Mouse (Mus musculus) thymus, postnatal 0 days (tissue): Measurements from ENCODE around the gene Gale. TPM values are rescaled to one million over a fixed set of nuclear protein-coding genes. Genes with fewer than 3 reads are reported as not detected.
"Not testable (repeated sequence)": the region's sequence is repeated elsewhere in the genome, so short reads cannot be mapped to it uniquely, and the experiment has no call there.

Experiments used
- DNase-seq: peaks from one replicate; pipeline ENCODE4 v3.0.0-alpha.2; 2015; ENCODE audit warnings: low spot score
- polyA plus RNA-seq: library from polyadenylated mRNA; unstranded; fragments of >200 nt; fragmentation: Nextera tagmentation; extraction: Ambion mirVana; gene quantifications from 2 replicates; pipeline ENCODE4 v1.2.1, GENCODE M21; 2015

Gene Gale
- polyA plus RNA-seq: 41.8 and 43.9 TPM in 2 replicates

DNA sequence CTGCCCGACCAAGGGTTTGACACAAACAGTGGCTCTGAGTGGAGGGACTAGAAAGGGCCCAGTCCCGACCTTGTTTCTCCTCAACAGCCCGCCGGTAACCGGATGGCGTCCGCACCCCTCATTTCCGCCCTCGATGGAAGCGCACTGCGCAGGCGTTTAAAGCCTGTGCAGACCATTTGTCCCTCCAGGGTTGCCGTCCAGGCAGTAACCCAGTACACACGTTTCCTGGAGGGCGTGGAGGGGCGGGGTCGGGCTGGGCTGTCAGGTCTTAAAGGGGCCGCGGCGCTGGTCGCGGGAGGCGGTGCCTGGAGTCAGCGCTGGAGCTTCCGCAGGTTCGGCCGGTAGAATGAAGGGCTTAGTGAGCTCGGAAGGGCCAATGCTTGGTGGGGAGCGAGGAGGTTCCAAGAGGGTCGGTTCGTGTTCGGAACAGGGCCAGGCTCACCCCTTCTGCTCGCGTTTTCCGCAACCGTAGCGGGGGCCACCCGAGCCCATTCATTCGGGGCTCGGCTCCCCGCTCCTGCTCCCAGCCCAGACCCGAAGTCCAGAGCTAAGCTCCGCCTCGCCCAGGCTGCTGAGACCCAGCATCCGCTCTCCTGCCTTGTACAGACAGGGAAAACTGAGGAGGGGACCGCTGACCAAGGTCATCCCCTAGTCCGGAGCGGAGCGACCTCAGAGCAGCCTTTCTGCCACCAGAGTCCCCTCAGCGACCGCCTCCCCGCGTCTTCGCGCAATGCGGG is at the start of gene Gale:
Gale (plus strand) TSS at position 271 of the 737 bp plus-strand sequence.
- peak; percentile 98 for DNase-seq

GRCm38 (mm10) chr4:135918635-135919279 is 44.8 kb upstream of the Gale start:
- DNase-seq: no peak

- no peak for DNase-seq
These were observed 44.3 kb upstream of the Gale start for GRCm38 (mm10) chr4:135919280-135919639.

DNA sequence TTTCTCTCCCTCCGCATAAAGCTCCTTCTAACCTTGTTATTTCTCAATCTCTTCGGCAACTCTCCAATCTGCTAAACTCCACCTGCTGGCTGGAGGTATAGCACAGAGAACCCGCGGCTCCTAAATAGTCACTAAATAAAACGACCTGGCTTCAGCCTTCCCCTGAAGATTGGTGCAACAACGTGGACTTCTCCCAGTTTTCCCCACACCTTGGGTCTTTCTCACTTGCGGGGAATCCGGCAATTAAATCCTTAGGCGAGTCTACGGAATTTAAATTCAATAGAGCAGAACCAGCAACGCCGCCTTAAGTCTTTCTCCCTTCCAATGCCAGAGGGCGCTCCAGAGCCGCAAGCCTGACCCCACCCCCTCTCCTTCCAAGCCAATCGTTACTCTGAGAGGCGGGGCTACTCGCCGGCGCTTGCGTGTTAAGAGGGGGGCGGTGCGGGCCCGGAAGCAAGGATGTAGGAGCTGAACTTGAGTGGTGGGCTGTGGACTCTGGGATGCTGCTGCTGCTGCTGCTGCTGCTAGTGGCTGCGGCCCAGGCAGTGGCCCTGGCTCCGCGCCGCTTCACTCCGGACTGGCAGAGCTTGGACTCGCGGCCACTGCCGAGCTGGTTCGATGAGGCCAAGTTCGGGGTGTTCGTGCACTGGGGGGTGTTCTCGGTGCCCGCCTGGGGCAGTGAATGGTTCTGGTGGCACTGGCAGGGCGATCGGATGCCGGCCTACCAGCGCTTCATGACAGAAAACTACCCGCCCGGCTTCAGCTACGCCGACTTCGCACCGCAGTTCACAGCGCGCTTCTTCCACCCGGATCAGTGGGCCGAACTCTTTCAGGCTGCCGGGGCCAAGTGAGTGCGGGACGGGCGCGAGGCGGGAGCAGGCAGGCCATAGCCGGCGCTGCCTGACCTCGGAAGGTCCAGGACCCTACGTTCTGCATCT is 43.0 kb upstream of the Gale start, which contains the start of gene Fuca1:
Fuca1 (plus strand) TSS at position 432 of the 938 bp plus-strand sequence.
- DNase-seq: peak; percentile 98

GRCm38 (mm10) chr4:135921257-135922120 is 42.0 kb upstream of the Gale start:
- DNase-seq: peak; percentile 23

DNA sequence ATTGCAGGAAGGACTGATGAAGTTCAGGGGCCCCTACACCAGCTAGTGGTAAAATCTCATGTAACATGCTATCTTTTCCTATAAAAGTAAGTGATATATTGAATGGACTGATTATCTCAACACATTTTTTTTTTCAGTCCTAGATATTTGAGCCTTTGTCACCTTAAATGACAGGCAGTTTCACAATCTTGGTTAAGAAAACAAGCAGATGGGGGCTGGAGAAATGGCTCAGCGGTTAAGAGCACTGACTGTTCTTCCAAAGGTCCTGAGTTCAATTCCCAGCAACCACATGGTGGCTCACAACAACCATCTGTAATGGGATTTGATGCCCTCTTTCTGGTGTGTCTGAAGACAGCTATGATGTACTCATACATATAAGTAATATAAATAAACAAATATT is 41.3 kb upstream of the Gale start:
- DNase-seq: no peak

DNA sequence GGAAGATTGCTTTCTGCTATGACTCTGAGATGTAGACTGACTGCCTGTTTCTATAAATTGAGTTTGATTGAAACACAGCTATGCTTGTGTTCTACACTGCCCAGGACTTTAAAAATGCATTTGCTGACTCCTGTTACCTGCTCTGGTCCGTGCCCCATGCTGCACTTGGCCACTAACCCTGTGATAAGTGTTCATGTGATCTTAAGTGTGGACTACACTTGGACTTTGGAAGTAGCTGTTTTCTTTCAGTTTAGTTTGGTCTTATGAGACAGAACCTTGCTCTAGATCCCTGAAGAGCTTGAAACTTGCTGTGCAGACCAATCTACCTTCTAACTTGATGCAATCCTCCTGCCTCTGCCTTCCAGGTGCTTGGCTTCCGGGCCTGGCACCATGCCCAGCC is 39.1 kb upstream of the Gale start:
- no peak for DNase-seq

DNA sequence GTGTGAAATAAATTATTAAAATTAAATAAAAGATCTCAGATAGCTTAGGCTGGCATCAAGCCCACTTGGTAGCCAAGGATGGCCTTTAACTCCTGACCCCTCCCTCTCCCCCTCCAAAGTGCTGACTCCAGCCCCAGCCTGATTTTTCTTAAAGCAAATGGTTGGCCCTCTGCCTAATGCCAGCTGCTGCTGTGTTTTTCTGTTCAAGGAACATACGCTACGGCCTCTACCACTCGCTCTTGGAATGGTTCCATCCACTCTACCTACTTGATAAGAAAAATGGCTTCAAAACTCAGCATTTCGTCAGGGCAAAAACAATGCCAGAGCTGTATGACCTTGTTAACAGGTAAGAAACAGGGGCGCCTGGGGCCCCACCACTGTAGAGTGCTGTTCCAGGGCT is 38.2 kb upstream of the Gale start:
- no peak for DNase-seq

- DNase-seq: no peak
These were observed 37.2 kb upstream of the Gale start for GRCm38 (mm10) chr4:135926195-135926808.

- no peak for DNase-seq
These were observed 36.7 kb upstream of the Gale start for GRCm38 (mm10) chr4:135926861-135927260.

DNA sequence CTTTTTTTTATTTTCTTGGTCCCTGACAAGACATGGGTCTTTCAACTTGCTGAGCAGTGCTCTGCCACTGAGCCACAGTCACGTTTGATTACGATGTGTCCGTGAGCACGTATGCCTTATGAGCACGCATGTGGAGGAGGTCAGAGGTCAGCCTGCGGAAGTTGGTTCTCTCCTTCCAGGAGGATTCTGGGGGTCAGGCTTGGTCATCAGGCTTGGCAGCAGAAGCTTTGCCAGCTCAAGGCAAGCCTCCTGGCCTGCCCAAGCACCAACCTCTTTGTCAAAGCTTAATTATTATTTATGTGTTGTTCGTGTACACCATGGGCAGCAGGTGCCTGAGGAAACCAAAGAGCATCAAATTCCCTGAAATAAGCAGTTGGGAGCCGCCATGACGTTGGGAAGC is 35.2 kb upstream of the Gale start:
- DNase-seq: no peak

DNA sequence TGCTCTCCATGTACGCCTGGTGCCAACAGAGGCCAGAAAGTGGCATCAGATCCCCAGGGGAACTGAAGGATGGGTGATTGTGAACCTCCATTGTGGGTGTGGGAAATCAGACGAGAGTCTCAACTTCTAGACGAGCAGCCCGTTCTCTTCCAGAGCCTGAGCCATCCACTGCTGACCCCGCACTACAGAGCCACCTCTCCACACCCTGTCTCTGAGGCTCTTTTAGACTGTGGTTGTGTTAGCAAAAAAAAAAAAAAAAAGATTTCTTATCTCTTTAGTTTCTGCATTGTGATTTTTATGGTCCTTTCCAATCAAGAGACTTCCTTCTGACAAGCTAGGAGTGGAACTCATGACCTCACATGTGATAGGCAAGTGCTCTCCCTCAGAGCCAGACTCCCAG is 34.1 kb upstream of the Gale start:
- no peak for DNase-seq

DNA sequence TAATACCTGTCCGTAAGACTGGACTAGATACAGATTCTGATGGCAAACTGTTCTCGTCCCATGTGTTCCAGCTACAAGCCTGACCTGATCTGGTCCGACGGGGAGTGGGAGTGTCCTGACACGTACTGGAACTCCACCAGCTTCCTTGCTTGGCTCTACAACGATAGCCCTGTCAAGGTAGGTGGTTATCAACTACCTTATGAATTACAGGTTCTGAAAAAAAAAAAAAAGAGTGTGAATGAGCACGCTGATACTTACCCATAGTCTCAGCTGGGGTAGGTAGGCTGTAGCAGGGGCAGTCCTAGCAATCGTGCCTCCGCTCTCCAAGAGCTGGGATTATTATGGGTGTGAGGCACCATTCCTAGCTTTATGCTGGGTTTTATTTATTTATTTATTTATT is 33.7 kb upstream of the Gale start:
- no peak for DNase-seq

DNA sequence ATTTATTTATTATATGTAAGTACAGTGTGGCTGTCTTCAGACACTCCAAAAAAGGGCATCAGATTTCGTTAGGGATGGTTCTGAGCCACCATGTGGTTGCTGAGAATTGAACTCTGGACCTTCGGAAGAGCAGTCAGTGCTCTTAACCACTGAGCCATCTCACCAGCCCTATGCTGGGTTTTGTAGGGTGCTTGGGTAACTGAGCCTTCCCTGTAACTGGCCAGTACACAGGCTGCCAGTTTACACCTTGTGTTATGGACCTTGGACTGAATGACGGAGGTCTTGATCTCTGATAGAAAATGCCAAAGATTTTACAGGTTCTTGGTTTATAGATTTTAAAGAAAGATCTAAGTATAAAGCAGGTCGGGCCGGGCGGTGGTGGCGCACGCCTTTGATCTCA is 33.3 kb upstream of the Gale start:
- no peak for DNase-seq

- DNase-seq: peak; percentile 70
These were observed 31.7 kb upstream of the Gale start for GRCm38 (mm10) chr4:135931832-135932231.

DNA sequence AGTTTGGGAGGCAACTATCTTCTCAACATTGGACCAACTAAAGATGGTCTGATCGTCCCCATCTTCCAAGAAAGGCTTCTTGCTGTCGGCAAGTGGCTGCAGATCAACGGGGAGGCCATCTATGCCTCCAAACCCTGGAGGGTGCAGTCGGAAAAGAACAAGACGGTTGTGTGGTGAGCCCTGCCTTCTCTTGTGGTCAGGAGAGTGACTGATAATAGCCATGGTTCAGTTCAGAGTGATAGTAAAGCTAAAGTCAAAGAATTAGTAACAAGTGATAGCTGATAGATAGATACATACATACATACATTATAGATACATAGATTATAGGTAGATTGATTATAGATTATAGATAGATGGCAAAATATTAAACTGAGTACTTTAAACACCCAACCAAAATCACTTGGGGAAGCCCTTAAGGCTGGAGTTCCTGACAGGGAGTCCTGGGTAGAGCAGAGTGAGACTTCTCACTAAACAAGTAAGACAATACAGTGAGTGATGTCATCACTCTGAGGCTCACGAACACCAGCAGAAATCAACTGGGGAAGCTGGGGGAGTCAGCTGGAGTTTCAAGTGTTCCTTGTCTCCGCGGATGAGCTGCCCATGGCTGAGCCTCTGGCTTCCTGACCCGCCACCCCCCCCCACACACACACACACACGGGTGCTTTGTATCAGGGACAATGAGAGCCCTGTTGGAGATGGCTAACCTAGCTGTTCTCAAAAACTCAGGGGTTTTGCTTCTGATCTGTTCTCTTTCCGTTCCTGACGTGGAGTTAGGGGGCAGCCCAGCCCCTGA is 28.6 kb upstream of the Gale start:
- DNase-seq: no peak

DNA sequence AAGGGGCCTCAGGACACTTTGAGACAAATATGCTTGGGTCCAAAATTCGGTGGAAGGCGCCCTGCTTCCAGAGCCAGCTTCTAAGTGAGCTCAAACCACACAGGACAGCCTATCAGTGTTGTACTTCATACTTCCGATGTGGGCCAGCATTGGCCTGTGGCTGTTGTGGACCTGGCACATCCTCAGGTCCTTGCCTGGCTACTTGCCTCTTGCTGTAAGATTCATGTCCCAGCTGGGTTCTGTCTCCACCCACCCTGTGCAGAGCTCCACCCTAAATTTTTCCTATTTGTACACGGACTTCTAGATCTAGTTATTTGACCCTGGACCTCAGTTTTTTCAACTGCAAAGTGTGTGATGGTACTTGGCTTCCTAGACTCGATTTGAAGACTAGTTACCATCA is 28.0 kb upstream of the Gale start:
- DNase-seq: no peak

GRCm38 (mm10) chr4:135938858-135939257 is 24.7 kb upstream of the Gale start:
- DNase-seq: no peak

DNA sequence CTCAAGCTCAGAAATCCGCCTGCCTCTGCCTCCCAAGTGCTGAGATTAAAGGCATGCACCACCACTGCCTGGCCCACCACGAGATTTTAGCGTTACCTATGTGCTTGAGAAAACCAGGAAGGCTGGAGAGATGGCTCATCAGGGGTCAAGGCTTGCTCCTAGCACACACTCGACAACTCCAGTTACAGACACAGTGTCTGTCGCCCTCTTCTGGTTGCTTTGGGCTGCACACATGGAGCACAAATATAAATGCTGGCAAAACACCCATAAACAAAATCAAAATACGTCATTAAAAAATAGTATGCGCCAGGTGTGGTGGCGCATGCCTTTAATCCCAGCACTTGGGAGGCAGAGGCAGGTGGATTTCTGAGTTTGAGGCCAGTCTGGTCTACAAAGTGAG is 22.5 kb upstream of the Gale start:
- not testable (repeated sequence) for DNase-seq

DNA sequence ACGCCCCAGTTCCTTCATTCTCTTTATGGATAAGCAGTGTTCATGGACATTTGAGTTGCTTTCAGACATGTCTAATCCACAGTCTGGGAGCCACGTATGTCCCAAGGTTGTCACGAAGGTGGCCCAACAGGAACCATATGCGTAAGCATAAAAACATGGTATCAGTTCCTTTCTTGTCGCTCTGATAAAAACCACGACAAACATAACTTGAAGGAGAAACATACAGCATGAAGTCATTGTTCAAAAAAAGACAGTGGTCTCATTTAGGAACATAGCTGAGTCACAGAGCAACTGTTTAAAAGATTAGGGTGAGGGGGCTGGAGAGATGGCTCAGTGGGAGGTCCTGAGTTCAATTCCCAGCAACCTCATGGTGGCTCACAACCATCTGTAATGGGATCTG is 21.3 kb upstream of the Gale start:
- no peak for DNase-seq
